Mouse (Mus musculus): ENCODE results near the gene Ssxb1. TPM values are rescaled to one million over a fixed set of nuclear protein-coding genes. Genes with fewer than 3 reads are reported as not detected.
"Not testable (repeated sequence)": the region's sequence is repeated elsewhere in the genome, so short reads cannot be mapped to it uniquely, and the experiment has no call there.

Ssxb1 gene
- not detected in 2 replicates for polyA plus RNA-seq (2014; fragmentation: Nextera tagmentation; extraction: Ambion mirVana)

DNA sequence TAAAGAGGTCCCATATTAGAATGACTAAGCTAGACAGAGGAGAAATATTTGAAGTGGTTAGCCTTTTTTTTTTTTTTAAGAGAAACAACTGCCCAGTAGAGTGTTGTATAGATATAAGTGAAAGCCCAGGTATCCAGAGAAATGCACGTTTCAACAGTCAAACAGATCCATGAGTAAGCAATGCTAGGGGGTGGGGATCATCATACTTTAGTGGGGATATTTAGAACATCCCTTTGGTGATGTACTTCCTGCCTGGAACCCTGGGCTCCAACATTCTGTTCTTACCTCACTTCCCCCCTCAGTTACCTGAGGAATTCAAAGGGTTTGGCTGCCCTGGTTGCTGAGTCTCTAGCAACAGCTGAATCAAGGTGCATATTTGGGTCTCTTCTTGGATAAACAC, at the start of gene Ssxb1:
Gene Ssxb1 (plus strand): TSS at position 301 of the 400 bp plus-strand sequence.
- not testable (repeated sequence) for H3K4me2 ChIP-seq; H3K36me3 ChIP-seq (ENCODE audit: insufficient read depth); H3K9me3 ChIP-seq (ENCODE audit: low read depth, low read length); H3K4me1 ChIP-seq (ENCODE audit: insufficient read depth); H3K27me3 ChIP-seq (ENCODE audit: insufficient read depth, low read length); H3K9ac ChIP-seq; H3K4me3 ChIP-seq (ENCODE audit: low read depth, low read length); ATAC-seq (ENCODE audit: insufficient read depth); H3K27ac ChIP-seq (ENCODE audit: low read depth); DNase-seq
- 13% methylated on average over 1 of the region's 1 CpGs for WGBS

DNA sequence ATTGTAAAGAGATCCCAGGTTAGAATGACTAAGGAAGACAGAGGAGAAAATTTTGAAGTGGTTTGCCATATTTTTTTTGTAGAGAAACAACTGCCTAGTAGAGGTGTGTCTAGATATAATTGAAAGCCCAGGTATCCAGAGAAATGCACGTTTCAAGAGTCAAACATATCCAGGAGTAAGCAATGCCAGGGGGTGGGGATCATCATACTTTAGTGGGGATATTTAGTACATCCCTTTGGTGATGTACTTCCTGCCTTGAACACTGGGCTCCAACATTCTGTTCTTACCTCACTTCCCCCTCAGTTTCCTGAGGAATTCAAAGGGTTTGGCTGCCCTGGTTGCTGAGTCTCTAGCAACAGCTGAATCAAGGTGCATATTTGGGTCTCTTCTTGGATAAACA, 46.4 kb upstream of the Ssxb1 start, which contains the start of gene Ssxb9:
Gene Ssxb9 (plus strand): TSS at position 301 of the 400 bp plus-strand sequence.
- H3K9me3 ChIP-seq (ENCODE audit: low read depth, low read length); H3K9ac ChIP-seq; H3K4me1 ChIP-seq (ENCODE audit: insufficient read depth); H3K4me2 ChIP-seq; H3K27me3 ChIP-seq (ENCODE audit: insufficient read depth, low read length); H3K36me3 ChIP-seq (ENCODE audit: insufficient read depth); DNase-seq; H3K27ac ChIP-seq (ENCODE audit: low read depth); H3K4me3 ChIP-seq (ENCODE audit: low read depth, low read length); ATAC-seq (ENCODE audit: insufficient read depth): not testable (repeated sequence)
- WGBS, result 21% methylated on average over 1 of the region's 1 CpGs

DNA sequence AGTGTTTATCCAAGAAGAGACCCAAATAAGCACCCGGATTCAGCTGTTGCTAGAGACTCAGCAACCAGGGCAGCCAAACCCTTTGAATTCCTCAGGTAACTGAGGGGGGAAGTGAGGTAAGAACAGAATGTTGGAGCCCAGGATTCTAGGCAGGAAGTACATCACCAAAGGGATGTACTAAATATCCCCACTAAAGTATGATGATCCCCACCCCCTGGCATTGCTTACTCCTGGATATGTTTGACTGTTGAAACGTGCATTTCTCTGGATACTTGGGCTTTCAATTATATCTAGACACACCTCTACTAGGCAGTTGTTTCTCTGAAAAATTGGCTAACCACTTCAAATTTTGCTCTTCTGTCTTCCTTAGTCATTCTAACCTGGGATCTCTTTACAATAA, 48.5 kb downstream of the Ssxb1 start, which contains the start of gene Ssxb2:
Gene Ssxb2 (minus strand): TSS at position 101 of the 400 bp plus-strand sequence.
- DNase-seq; H3K4me3 ChIP-seq (ENCODE audit: low read depth, low read length); ATAC-seq (ENCODE audit: insufficient read depth); H3K36me3 ChIP-seq (ENCODE audit: insufficient read depth); H3K9ac ChIP-seq; H3K27ac ChIP-seq (ENCODE audit: low read depth); H3K27me3 ChIP-seq (ENCODE audit: insufficient read depth, low read length); H3K4me2 ChIP-seq; H3K4me1 ChIP-seq (ENCODE audit: insufficient read depth); H3K9me3 ChIP-seq (ENCODE audit: low read depth, low read length): not testable (repeated sequence)
- WGBS, result 67% methylated on average over 2 of the region's 2 CpGs

Other genes starting within 250 kb of the Ssxb1 start
- gene Tbc1d25, start 237.1 kb upstream of the Ssxb1 start, polyA plus RNA-seq (2014; fragmentation: Nextera tagmentation; extraction: Ambion mirVana), result 12.4 and 12.6 TPM in 2 replicates
- gene Ebp, start 219.8 kb upstream of the Ssxb1 start, polyA plus RNA-seq (2014; fragmentation: Nextera tagmentation; extraction: Ambion mirVana), result 29.5 and 30.5 TPM in 2 replicates
- 10.4 and 10.6 TPM in 2 replicates for gene Porcn, start 206.8 kb upstream of the Ssxb1 start, polyA plus RNA-seq (2014; fragmentation: Nextera tagmentation; extraction: Ambion mirVana)
- 52.9 and 53.7 TPM in 2 replicates for gene Ftsj1, start 160.9 kb upstream of the Ssxb1 start, polyA plus RNA-seq (2014; fragmentation: Nextera tagmentation; extraction: Ambion mirVana)
- 92.9 and 105 TPM in 2 replicates for gene Slc38a5, start 142.2 kb upstream of the Ssxb1 start, polyA plus RNA-seq (2014; fragmentation: Nextera tagmentation; extraction: Ambion mirVana)
- gene Ssxb10, start 85.9 kb upstream of the Ssxb1 start, polyA plus RNA-seq (2014; fragmentation: Nextera tagmentation; extraction: Ambion mirVana), result not detected in 2 replicates
- gene Ssxb9, start 46.3 kb upstream of the Ssxb1 start, polyA plus RNA-seq (2014; fragmentation: Nextera tagmentation; extraction: Ambion mirVana), result not detected in 2 replicates
- gene Ssxb2, start 48.4 kb downstream of the Ssxb1 start, polyA plus RNA-seq (2014; fragmentation: Nextera tagmentation; extraction: Ambion mirVana), result not detected in 2 replicates
- gene Gm14459, start 111.6 kb downstream of the Ssxb1 start, polyA plus RNA-seq (2014; fragmentation: Nextera tagmentation; extraction: Ambion mirVana), result not detected in 2 replicates
- not detected in 2 replicates for gene Ssxb6, start 134.9 kb downstream of the Ssxb1 start, polyA plus RNA-seq (2014; fragmentation: Nextera tagmentation; extraction: Ambion mirVana)
- gene Ssxb3, start 178.5 kb downstream of the Ssxb1 start, polyA plus RNA-seq (2014; fragmentation: Nextera tagmentation; extraction: Ambion mirVana), result not detected in 2 replicates